Mouse (Mus musculus): ENCODE measurements around the gene Bahd1. TPM values are rescaled to one million over a fixed set of nuclear protein-coding genes. Genes with fewer than 3 reads are reported as not detected.

Gene Bahd1
- polyA plus RNA-seq, 1 experiment from 2014 or later: 10.9 TPM

DNA sequence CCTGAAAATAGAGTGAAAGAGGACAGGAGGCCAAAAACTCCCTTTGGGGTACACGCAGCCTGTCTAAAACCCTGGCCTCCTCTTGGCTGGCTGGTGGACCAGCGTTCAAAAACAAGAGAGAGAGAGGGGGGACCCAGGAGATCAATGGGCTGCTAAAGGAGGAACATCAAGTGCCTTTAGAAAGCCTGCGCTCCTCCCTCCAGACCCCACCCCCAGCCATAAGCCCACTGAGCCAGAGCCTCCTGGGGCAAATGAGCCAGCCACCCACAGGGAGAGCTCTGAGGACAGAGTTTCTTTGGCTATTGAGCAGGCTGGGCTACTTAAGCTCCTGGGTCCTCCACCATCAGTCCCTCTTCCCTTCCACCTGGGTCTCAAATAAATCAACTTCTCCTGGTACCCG lies 1.4 kb upstream of the Bahd1 start:
- DNase-seq (ENCODE audit: low spot score): no peak

- no peak for DNase-seq (ENCODE audit: low spot score)
Measured at GRCm38 (mm10) chr2:118899306-118899705, 871 bp upstream of the Bahd1 start.

DNA sequence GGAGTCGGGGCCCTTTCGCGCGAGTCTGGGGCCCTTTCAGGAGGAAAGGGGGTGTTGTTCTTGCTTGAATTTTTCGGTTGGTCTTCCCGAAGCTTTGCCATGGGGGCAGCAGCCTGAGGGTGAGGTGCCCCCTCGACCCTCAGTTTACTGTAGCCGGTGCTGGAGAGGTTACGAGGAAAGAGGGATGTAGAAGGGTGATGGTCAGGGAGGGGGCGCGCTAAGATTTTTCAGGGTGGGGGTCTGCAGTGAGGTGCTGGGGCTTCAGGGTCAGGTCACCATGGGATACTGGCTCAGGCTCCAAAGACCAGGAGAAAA lies 606 bp downstream of the Bahd1 start:
- DNase-seq (ENCODE audit: low spot score): no peak

- DNase-seq (ENCODE audit: low spot score): peak; percentile 94
Measured at GRCm38 (mm10) chr2:118901175-118902031, 1.2 kb downstream of the Bahd1 start.

GRCm38 (mm10) chr2:118902051-118903025 lies 2.2 kb downstream of the Bahd1 start:
- peak; percentile 32 for DNase-seq (ENCODE audit: low spot score)

- DNase-seq (ENCODE audit: low spot score): no peak
Measured at GRCm38 (mm10) chr2:118903333-118903741, 3.2 kb downstream of the Bahd1 start.

DNA sequence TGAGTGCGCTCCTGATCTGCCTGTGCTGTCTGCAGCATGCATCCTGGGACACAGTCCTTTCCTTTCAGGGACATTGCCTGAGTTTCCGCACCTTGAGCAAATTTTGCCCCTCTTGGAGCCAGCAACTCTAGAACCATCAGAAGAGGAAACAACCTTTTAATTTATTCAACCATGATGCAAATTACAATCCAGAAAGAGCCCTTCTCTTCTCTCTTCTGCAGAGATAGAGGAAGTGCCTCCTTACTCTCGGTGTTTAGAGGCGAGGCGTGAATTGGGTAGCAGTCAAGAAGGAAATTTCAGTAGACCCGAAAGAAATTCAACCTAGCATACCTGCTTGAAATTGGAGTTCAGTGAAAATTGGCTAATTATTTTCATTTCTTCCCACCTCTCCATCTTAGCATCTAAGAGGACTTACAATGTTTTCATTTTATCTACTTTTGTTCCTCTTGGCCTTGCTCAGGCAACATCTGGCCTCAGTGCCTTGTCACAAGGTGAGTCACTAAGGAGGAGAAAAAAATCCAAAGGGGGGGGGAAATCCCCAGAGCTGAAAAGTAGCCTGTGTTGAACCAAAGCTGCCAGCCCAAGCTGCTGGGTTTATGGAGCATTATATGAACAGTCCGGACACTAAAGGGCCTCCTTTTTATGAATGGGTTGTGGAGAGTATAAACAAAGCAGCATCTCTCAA lies 5.4 kb downstream of the Bahd1 start:
- DNase-seq (ENCODE audit: low spot score): no peak

DNA sequence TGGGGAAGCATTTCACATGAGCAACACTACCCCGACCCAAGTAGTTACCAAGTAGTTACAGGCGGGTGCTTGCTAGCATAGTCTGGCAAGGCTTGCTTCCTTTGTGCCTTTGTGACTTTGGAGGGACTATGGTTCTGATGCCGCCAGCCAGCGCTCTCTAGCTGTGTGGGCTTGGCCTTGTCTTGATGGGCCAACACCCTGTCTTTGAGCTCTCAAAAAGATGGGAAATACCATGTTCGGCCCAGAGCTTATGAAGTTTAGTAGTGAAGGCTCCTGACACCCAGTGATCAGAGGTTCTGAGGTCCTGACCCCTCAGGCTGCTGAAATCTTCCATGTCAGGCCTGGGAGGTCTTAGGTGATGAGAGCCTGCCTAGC lies 5.9 kb downstream of the Bahd1 start:
- DNase-seq (ENCODE audit: low spot score): no peak

GRCm38 (mm10) chr2:118907781-118908180 lies 7.6 kb downstream of the Bahd1 start:
- no peak for DNase-seq (ENCODE audit: low spot score)

- DNase-seq (ENCODE audit: low spot score): no peak
Measured at GRCm38 (mm10) chr2:118909151-118909550, 9.0 kb downstream of the Bahd1 start.

DNA sequence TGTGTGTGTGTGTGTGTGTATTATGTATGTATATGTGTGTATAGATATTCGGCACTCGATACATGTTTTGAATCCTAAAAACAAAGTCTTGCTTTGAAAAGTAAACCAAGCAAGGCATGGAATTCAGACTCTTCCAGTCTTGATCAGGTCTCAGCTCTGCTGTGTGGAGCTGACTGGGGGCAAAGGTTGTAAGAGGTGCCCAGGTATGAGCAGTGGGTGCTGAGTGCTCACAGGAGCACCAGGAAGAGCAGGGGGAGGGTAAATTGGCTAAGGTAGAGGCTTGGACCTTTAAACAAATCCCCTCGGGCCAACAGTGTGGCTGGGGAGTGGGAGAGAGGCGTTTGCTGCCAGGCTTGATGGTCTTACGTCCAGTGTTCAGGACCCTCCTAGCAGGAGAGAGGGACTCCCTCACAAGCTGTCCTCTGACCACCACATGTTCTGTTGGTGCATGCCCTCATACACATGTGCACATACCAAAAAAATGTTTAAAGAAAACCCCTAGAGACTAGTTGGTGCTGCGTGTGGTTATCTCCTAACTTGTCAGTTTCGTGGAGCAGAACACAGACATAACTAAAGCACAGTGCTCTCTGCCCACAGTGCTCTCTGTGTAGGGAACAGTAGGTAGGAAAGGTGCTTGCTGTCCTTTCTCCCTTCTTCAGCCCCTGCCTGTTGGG lies 10.6 kb downstream of the Bahd1 start:
- DNase-seq (ENCODE audit: low spot score): no peak

GRCm38 (mm10) chr2:118912706-118913105 lies 12.5 kb downstream of the Bahd1 start:
- DNase-seq (ENCODE audit: low spot score): no peak

- no peak for DNase-seq (ENCODE audit: low spot score)
Measured at GRCm38 (mm10) chr2:118913551-118914276, 13.5 kb downstream of the Bahd1 start.

DNA sequence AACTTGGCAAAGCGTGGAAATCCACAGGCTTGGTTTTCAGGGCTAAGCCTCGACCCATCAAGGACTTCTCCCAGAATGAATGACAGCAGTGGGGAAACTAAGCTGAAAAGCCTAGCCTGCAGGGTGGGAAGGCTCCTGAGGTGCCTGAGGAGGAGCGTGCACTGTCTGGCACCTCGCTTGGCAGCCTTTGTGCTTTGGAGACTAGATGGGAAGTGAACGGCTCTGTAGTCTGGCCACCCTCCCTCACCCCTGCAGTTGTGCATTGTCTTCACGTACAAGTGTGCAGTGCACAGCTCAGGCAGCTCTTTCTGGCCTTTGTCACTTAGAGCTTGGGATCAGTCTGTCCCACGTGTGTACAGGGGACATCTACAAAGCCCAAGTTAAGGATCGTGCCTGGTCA lies 14.5 kb downstream of the Bahd1 start:
- DNase-seq (ENCODE audit: low spot score): no peak

DNA sequence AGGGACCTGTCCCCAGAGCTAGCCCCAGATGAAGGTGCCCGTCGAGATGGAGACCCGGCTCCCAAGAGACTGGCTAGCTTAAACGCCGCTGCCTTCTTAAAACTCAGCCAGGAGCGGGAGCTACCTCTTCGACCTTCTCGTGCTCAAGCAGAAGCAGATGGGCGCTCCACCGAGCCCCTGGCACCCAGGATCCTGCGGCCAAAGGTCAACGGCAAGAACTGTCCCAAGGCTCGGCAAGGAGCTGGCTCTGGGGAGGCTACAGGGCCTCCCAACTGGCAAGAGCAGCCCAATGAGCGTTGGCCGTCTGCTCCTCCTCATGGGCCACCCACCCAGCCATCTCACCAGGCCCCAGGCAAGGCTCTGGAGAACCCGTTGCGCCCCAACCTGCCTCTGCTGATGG lies 16.3 kb downstream of the Bahd1 start:
- DNase-seq (ENCODE audit: low spot score): no peak

DNA sequence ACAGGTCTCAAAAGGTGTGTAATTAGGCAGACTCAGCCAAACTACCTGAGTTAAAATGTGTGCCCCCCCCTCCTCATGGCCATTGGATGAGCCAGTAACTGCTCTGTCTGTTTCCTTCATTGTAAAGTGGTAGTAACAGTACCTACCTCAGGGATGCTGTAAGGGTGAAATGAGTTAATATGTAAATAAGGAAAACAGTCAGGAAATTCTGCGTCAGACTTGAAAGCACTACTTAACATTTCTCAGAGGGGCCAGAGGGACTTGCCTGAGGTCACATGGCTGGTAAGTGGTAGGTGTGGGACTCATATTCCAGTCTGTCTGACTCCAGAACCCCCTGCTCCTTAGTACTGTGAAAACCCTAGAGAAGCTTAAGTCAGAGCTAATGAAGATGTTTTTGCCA lies 18.4 kb downstream of the Bahd1 start:
- DNase-seq (ENCODE audit: low spot score): no peak

DNA sequence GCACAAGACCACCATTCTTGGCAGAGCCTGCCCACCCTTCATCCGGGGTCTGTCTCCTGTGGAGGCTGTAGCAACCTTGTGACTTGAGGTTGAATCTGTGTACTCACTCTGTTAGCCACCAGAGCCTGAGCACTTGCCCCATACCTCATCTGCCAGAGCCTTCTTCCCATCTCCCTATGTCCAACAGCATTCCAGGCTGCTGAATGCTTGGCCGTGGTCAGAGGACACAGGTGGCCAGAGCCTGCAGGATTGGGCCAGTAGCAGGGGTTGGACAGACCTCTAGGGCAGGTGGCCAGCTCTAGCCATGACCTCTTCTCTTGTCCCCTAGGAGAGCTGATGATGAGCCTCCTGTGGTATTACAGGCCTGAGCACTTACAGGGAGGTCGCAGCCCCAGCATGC lies 20.3 kb downstream of the Bahd1 start:
- no peak for DNase-seq (ENCODE audit: low spot score)

GRCm38 (mm10) chr2:118925952-118926351 lies 25.8 kb downstream of the Bahd1 start:
- no peak for DNase-seq (ENCODE audit: low spot score)

DNA sequence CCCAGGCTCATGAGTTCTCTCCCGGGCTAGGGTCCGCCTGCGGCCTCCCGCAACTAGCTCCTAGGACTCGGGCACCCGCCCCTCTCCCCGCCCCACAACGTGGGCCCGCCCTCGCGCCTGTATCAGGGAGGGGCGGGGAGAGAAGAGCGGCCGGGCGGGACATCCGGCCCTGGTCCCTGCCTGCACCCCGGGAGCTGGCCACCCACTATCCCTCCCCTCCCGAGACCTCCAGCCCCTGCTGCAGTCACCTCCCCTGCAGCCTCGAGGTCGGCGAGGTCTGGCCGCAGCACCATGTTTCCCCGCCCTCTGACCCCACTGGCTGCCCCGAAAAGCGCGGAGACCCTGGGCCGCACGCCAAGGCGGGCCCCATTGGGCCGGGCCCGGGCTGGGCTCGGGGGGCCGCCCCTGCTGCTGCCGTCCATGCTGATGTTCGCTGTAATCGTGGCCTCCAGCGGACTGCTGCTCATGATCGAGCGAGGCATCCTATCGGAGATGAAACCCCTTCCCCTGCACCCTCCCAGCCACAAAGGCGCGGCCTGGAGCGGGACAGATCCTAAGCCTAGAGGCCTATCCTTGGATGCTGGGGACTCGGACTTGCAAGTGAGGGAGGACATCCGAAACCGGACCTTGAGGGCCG lies 26.3 kb downstream of the Bahd1 start, which contains the start of gene Chst14:
Chst14 (plus strand) TSS at position 136 of the 637 bp plus-strand sequence.
- peak; percentile 61 for DNase-seq (ENCODE audit: low spot score)
